Mouse (Mus musculus): ENCODE results near the gene Slc5a6.

The Slc5a6 gene

GRCm38 (mm10) chr5:31000122-31000521, 48.6 kb downstream of the Slc5a6 start:
- DNase-seq, result no peak

- DNase-seq, result no peak
Measured at GRCm38 (mm10) chr5:30999324-30999723, 49.4 kb downstream of the Slc5a6 start.

- DNase-seq, result peak; percentile 70
Measured at GRCm38 (mm10) chr5:30998306-30998705, 50.4 kb downstream of the Slc5a6 start.

- DNase-seq, result no peak
Measured at GRCm38 (mm10) chr5:30994910-30995635, 53.7 kb downstream of the Slc5a6 start.

GRCm38 (mm10) chr5:30994074-30994473, 54.6 kb downstream of the Slc5a6 start:
- no peak for DNase-seq

GRCm38 (mm10) chr5:30992980-30993676, 55.6 kb downstream of the Slc5a6 start:
- no peak for DNase-seq

Data from thymus, postnatal 4 days (tissue).